Mouse (Mus musculus): ENCODE results near the gene Trim66.

GRCm38 (mm10) chr7:109527536-109527935 lies 19.6 kb upstream of the Trim66 start:
- TF ChIP-seq CTCF (IDR thresholded peaks at IDR 0.05; ENCODE audit: low read depth) (no peak), EP300 (IDR thresholded peaks at IDR 0.05; ENCODE audit: low read depth) (no peak)
